Mouse (Mus musculus) liver, adult (tissue): ENCODE measurements around the gene Dync1i1.

Experiments
- GATA4 ChIP-seq: IDR thresholded peaks from 2 replicates; pipeline ENCODE4 v1.6.1; 2014; ENCODE audit warnings: mild to moderate bottlenecking, low read length; ENCODE audit not compliant: insufficient replicate concordance

The Dync1i1 gene

GRCm38 (mm10) chr6:5752617-5753016 is 27.2 kb downstream of the Dync1i1 start:
- no peak for TF ChIP-seq GATA4

GRCm38 (mm10) chr6:5756509-5757130 is 31.2 kb downstream of the Dync1i1 start:
- no peak for TF ChIP-seq GATA4

GRCm38 (mm10) chr6:5762943-5763342 is 37.5 kb downstream of the Dync1i1 start:
- TF ChIP-seq GATA4 = no peak

GRCm38 (mm10) chr6:5768576-5768975 is 43.1 kb downstream of the Dync1i1 start:
- no peak for TF ChIP-seq GATA4

- TF ChIP-seq GATA4 = no peak
Observed at GRCm38 (mm10) chr6:5770283-5770682, 44.8 kb downstream of the Dync1i1 start.

- TF ChIP-seq GATA4 = no peak
Observed at GRCm38 (mm10) chr6:5775461-5775860, 50.0 kb downstream of the Dync1i1 start.

- TF ChIP-seq GATA4 = no peak
Observed at GRCm38 (mm10) chr6:5781752-5782151, 56.3 kb downstream of the Dync1i1 start.

- no peak for TF ChIP-seq GATA4
Observed at GRCm38 (mm10) chr6:5783830-5784229, 58.4 kb downstream of the Dync1i1 start.

GRCm38 (mm10) chr6:5790607-5791006 is 65.2 kb downstream of the Dync1i1 start:
- no peak for TF ChIP-seq GATA4

- no peak for TF ChIP-seq GATA4
Observed at GRCm38 (mm10) chr6:5794106-5794753, 68.8 kb downstream of the Dync1i1 start.

GRCm38 (mm10) chr6:5795314-5795713 is 69.9 kb downstream of the Dync1i1 start:
- TF ChIP-seq GATA4 = no peak

- TF ChIP-seq GATA4 = no peak
Observed at GRCm38 (mm10) chr6:5802124-5802839, 76.8 kb downstream of the Dync1i1 start.

- no peak for TF ChIP-seq GATA4
Observed at GRCm38 (mm10) chr6:5802840-5803491, 77.5 kb downstream of the Dync1i1 start.

GRCm38 (mm10) chr6:5808008-5808421 is 82.6 kb downstream of the Dync1i1 start:
- no peak for TF ChIP-seq GATA4

- TF ChIP-seq GATA4 = no peak
Observed at GRCm38 (mm10) chr6:5812076-5812475, 86.6 kb downstream of the Dync1i1 start.

- no peak for TF ChIP-seq GATA4
Observed at GRCm38 (mm10) chr6:5819674-5820073, 94.2 kb downstream of the Dync1i1 start.
